Mouse (Mus musculus) hindbrain, embryonic 14.5 days (tissue): Measurements from ENCODE around the gene Gm13276. TPM values are rescaled to one million over a fixed set of nuclear protein-coding genes. Genes with fewer than 3 reads are reported as not detected.
A peak's percentile ranks its signal among the peaks of the same experiment; 100 is the strongest.
"Not testable (repeated sequence)": the region's sequence is repeated elsewhere in the genome, so short reads cannot be mapped to it uniquely, and the experiment has no call there.

Experiments used
- ATAC-seq: fragments of 200-750 bp; cut with Nextera tagmentation; 2 replicates; pipeline ENCODE4 v1.8.0; 2017; ENCODE audit warnings: moderate number of reproducible peaks, mild to moderate bottlenecking, moderate TSS enrichment, moderate library complexity; ENCODE audit not compliant: low FRiP score
- DNase-seq: peaks from one replicate; pipeline ENCODE4 v3.0.0-alpha.2; 2015; ENCODE audit warnings: low spot score
- H3K27ac ChIP-seq: fragments of 300-500 bp; sonication (generic); 2 replicates; pipeline ENCODE4 v1.5.1; 2014; ENCODE audit warnings: mild to moderate bottlenecking, moderate library complexity
- H3K27me3 ChIP-seq: fragments of 300-500 bp; sonication (generic); 2 replicates; pipeline ENCODE4 v1.6.1; 2014; ENCODE audit warnings: mild to moderate bottlenecking, low read length, mixed read lengths; ENCODE audit not compliant: control insufficient read depth, insufficient read depth
- H3K36me3 ChIP-seq: fragments of 300-500 bp; sonication (generic); replicated peaks from 2 replicates; pipeline ENCODE4 v1.6.1; 2014; ENCODE audit not compliant: control insufficient read depth, insufficient read depth
- H3K4me1 ChIP-seq: fragments of 300-500 bp; sonication (generic); replicated peaks from 2 replicates; pipeline ENCODE4 v1.6.1; 2014; ENCODE audit warnings: antibody characterized with exemption, low read length, mixed read lengths; ENCODE audit not compliant: control insufficient read depth, insufficient read depth
- H3K4me2 ChIP-seq: fragments of 300-500 bp; sonication (generic); replicated peaks from 2 replicates; pipeline ENCODE4 v1.6.1; 2014; ENCODE audit warnings: mild to moderate bottlenecking, moderate library complexity
- H3K4me3 ChIP-seq: fragments of 300-500 bp; sonication (generic); replicated peaks from 2 replicates; pipeline ENCODE4 v1.5.1; 2014; ENCODE audit warnings: mild to moderate bottlenecking, low read length
- H3K9ac ChIP-seq: fragments of 300-500 bp; sonication (generic); 2 replicates; pipeline ENCODE4 v1.6.1; 2014
- H3K9me3 ChIP-seq: fragments of 300-500 bp; sonication (generic); 2 replicates; pipeline ENCODE4 v1.6.1; 2016; ENCODE audit warnings: low read length; ENCODE audit not compliant: control insufficient read depth
- WGBS: fragments of 180-500 bp; shearing (Covaris S2); extraction: QIAGEN DNeasy Blood & Tissue Kit; methylation state at CpG from one replicate; pipeline ENCODE4 v1.1.7; 2014; 5-methylcytosine and 5-hydroxymethylcytosine counted together
- polyA plus RNA-seq: library from polyadenylated mRNA; unstranded; fragments of >200 nt; fragmentation: Nextera tagmentation; extraction: Ambion mirVana; gene quantifications from 2 replicates; pipeline ENCODE4 v1.2.1, GENCODE M21; 2014

Gene Gm13276
- polyA plus RNA-seq, result not detected in 2 replicates

GRCm38 (mm10) chr4:88785409-88785808 lies at the start of gene Gm13276:
Gene Gm13276, plus strand, starts transcription at chr4:88785709.
- not testable (repeated sequence) for H3K4me3 ChIP-seq, H3K9ac ChIP-seq, H3K36me3 ChIP-seq, H3K27me3 ChIP-seq, H3K27ac ChIP-seq, DNase-seq, H3K4me1 ChIP-seq, H3K9me3 ChIP-seq, H3K4me2 ChIP-seq, ATAC-seq
- no CpG with 5 or more reads among the region's 27 CpGs for WGBS

GRCm38 (mm10) chr4:88738480-88738879 lies 47.0 kb upstream of the Gm13276 start:
- Histone ChIP-seq H3K4me1 (no peaks in the 10 kb centered on the region), H3K4me3 (no peak overlapping the region), H3K36me3 (no peaks in the 10 kb centered on the region), H3K9ac (no peak overlapping the region), H3K4me2 (no peak overlapping the region), H3K9me3 (no peaks in the 10 kb centered on the region), H3K27ac (no peak overlapping the region), H3K27me3 (no peaks in the 10 kb centered on the region)
- DNase-seq, result peak; percentile 72
- no peak for ATAC-seq
- 5% methylated on average over 2 of the region's 2 CpGs for WGBS

- ATAC-seq (no peak), DNase-seq (no peak)
- no peaks in the 10 kb centered on the region for H3K27me3 ChIP-seq
- no peaks in the 10 kb centered on the region for H3K9me3 ChIP-seq
- no peak overlapping the region for H3K4me2 ChIP-seq
- H3K27ac ChIP-seq, result no peak overlapping the region
- H3K4me3 ChIP-seq, result no peak overlapping the region
- no peak overlapping the region for H3K9ac ChIP-seq
- H3K36me3 ChIP-seq, result no peaks in the 10 kb centered on the region
- no peaks in the 10 kb centered on the region for H3K4me1 ChIP-seq
- 92% methylated on average over 6 of the region's 6 CpGs for WGBS
Observed at GRCm38 (mm10) chr4:88739036-88739435, 46.5 kb upstream of the Gm13276 start.

- Histone ChIP-seq H3K36me3 (no peaks in the 10 kb centered on the region), H3K9me3 (no peaks in the 10 kb centered on the region), H3K27ac (no peak overlapping the region), H3K9ac (no peak overlapping the region), H3K4me2 (no peak overlapping the region), H3K27me3 (no peaks in the 10 kb centered on the region), H3K4me3 (no peak overlapping the region), H3K4me1 (no peaks in the 10 kb centered on the region)
- WGBS, result 89% methylated on average over 4 of the region's 4 CpGs
- ATAC-seq (no peak), DNase-seq (no peak)
Observed at GRCm38 (mm10) chr4:88741426-88741825, 44.1 kb upstream of the Gm13276 start.

GRCm38 (mm10) chr4:88742771-88743371 lies 42.6 kb upstream of the Gm13276 start:
- Histone ChIP-seq H3K27ac (no peak overlapping the region), H3K4me1 (no peaks in the 10 kb centered on the region), H3K4me2 (no peak overlapping the region), H3K27me3 (no peaks in the 10 kb centered on the region), H3K4me3 (no peak overlapping the region), H3K9me3 (no peaks in the 10 kb centered on the region), H3K36me3 (no peaks in the 10 kb centered on the region), H3K9ac (no peak overlapping the region)
- no peak for ATAC-seq
- no peak for DNase-seq
- 84% methylated on average over 7 of the region's 7 CpGs for WGBS

- Histone ChIP-seq H3K9ac (no peak overlapping the region), H3K27me3 (no peaks in the 10 kb centered on the region), H3K9me3 (no peaks in the 10 kb centered on the region), H3K4me3 (no peak overlapping the region), H3K4me1 (no peaks in the 10 kb centered on the region), H3K4me2 (no peak overlapping the region), H3K36me3 (no peaks in the 10 kb centered on the region), H3K27ac (no peak overlapping the region)
- ATAC-seq (no peak), DNase-seq (no peak)
- WGBS, result 82% methylated on average over 3 of the region's 3 CpGs
Observed at GRCm38 (mm10) chr4:88744207-88744606, 41.3 kb upstream of the Gm13276 start.

GRCm38 (mm10) chr4:88749926-88750325 lies 35.6 kb upstream of the Gm13276 start:
- Histone ChIP-seq H3K27me3 (no peaks in the 10 kb centered on the region), H3K9ac (no peak overlapping the region), H3K4me3 (no peak overlapping the region), H3K27ac (no peak overlapping the region), H3K4me2 (no peak overlapping the region), H3K9me3 (no peaks in the 10 kb centered on the region), H3K36me3 (no peaks in the 10 kb centered on the region), H3K4me1 (no peaks in the 10 kb centered on the region)
- 70% methylated on average over 6 of the region's 6 CpGs for WGBS
- no peak for ATAC-seq
- no peak for DNase-seq

GRCm38 (mm10) chr4:88754818-88755340 lies 30.6 kb upstream of the Gm13276 start, which contains the start of gene Gm13271:
Gene Gm13271, plus strand, starts transcription at chr4:88754868.
- not testable (repeated sequence) for ATAC-seq
- 83% methylated on average over 15 of the region's 15 CpGs for WGBS

GRCm38 (mm10) chr4:88756581-88757513 lies 28.7 kb upstream of the Gm13276 start:
- not testable (repeated sequence) for H3K4me1 ChIP-seq, H3K9me3 ChIP-seq, ATAC-seq, DNase-seq, H3K36me3 ChIP-seq, H3K27me3 ChIP-seq
- Histone ChIP-seq H3K4me2 (peak overlapping the region; percentile 66), H3K4me3 (peak overlapping the region; percentile 35), H3K9ac (peak overlapping the region; percentile 61), H3K27ac (peak overlapping the region; percentile 70)
- 14% methylated on average over 28 of the region's 31 CpGs for WGBS

More at GRCm38 (mm10) chr4:88754818-88755340, 30.6 kb upstream of the Gm13276 start, which contains the start of gene Gm13271:
- not testable (repeated sequence) for H3K9ac ChIP-seq, DNase-seq, H3K27me3 ChIP-seq, H3K4me3 ChIP-seq, H3K36me3 ChIP-seq, H3K4me1 ChIP-seq, H3K9me3 ChIP-seq, H3K4me2 ChIP-seq, H3K27ac ChIP-seq
